Mouse (Mus musculus) testis, adult 2 months (tissue): ENCODE measurements at regions not wholly inside any gene's neighbourhood (a gene's known extent, or its start where the extent isn't known, plus 50 kb on each side); places are given as distances from the start of the nearest gene placed in this dataset.

Source experiments
- CTCF ChIP-seq: fragments of 200-500 bp; IDR thresholded peaks from 2 replicates; pipeline ENCODE4 v1.5.1; 2012; ENCODE audit warnings: low read depth, mild to moderate bottlenecking, inconsistent platforms, low read length, moderate library complexity; ENCODE audit not compliant: control insufficient read depth, insufficient read depth, insufficient replicate concordance
- POLR2A ChIP-seq: fragments of 200-500 bp; IDR thresholded peaks from 2 replicates; pipeline ENCODE4 v1.6.1; 2012; ENCODE audit warnings: low read depth, mild to moderate bottlenecking, inconsistent platforms, low read length, moderate library complexity; ENCODE audit not compliant: control insufficient read depth

- TF ChIP-seq CTCF (no peak), POLR2A (no peak)
These were observed 383.7 kb upstream of the Castor2 start for GRCm38 (mm10) chr5:133715830-133716229.
